Mouse (Mus musculus) forelimb bud, embryonic 11.5 days (tissue): ENCODE results near the gene Gm20906.
"Not testable (repeated sequence)": the region's sequence is repeated elsewhere in the genome, so short reads cannot be mapped to it uniquely, and the experiment has no call there.

ENCODE experiments used
- DNase-seq: peaks from one replicate; pipeline ENCODE4 v3.0.0-alpha.2; 2012; ENCODE audit warnings: low read depth, low spot score

Gm20906 gene

GRCm38 (mm10) chrY:87550666-87551065 is at the start of gene Gm20906:
Gene Gm20906 (plus strand): TSS chrY:87550966.
- not testable (repeated sequence) for DNase-seq
